Mouse (Mus musculus) ES-Bruce4 (cell line): ENCODE results near the gene Marf1.

Experiments
- CTCF ChIP-seq: IDR thresholded peaks from one replicate; pipeline ENCODE4 v1.8.1; 2011; ENCODE audit warnings: low read depth, low read length
- POLR2A ChIP-seq: IDR thresholded peaks from one replicate; pipeline ENCODE4 v1.8.1; 2011; ENCODE audit warnings: low read length; ENCODE audit not compliant: insufficient read depth

GRCm38 (mm10) chr16:14135014-14135413 lies 28.1 kb downstream of the Marf1 start:
- TF ChIP-seq CTCF: no peak
- no peak for TF ChIP-seq POLR2A
